Mouse (Mus musculus) lung, postnatal 0 days (tissue): Measurements from ENCODE around the gene Hoxb4. TPM values are rescaled to one million over a fixed set of nuclear protein-coding genes. Genes with fewer than 3 reads are reported as not detected.

Experiments
- ATAC-seq: fragments of 200-750 bp; cut with Nextera tagmentation; 2 replicates; pipeline ENCODE4 v1.8.0; 2017; ENCODE audit warnings: moderate library complexity
- DNase-seq: peaks from one replicate; pipeline ENCODE4 v3.0.0-alpha.2; 2016; ENCODE audit warnings: low spot score
- H3K27ac ChIP-seq: fragments of 300-500 bp; sonication (generic); 2 replicates; pipeline ENCODE4 v1.5.1; 2014; ENCODE audit warnings: antibody characterized with exemption, mild to moderate bottlenecking, low read length, mixed read lengths
- H3K27me3 ChIP-seq: fragments of 300-500 bp; sonication (generic); replicated peaks from 2 replicates; pipeline ENCODE4 v1.6.1; 2014; ENCODE audit warnings: low read length, mixed read lengths; ENCODE audit not compliant: insufficient read depth
- H3K36me3 ChIP-seq: fragments of 300-500 bp; sonication (generic); 2 replicates; pipeline ENCODE4 v1.6.1; 2014; ENCODE audit warnings: low read length, mixed read lengths; ENCODE audit not compliant: insufficient read depth
- H3K4me1 ChIP-seq: fragments of 300-500 bp; sonication (generic); 2 replicates; pipeline ENCODE4 v1.6.1; 2014; ENCODE audit warnings: antibody characterized with exemption, low read depth, low read length, mixed read lengths; ENCODE audit not compliant: insufficient read depth
- H3K4me2 ChIP-seq: fragments of 300-500 bp; sonication (generic); replicated peaks from 2 replicates; pipeline ENCODE4 v1.6.1; 2014; ENCODE audit warnings: low read depth, mild to moderate bottlenecking, low read length, moderate library complexity, mixed read lengths
- H3K4me3 ChIP-seq: fragments of 300-500 bp; sonication (generic); 2 replicates; pipeline ENCODE4 v1.5.1; 2014; ENCODE audit warnings: low read depth, low read length
- H3K9ac ChIP-seq: fragments of 300-500 bp; sonication (generic); replicated peaks from 2 replicates; pipeline ENCODE4 v1.6.1; 2014; ENCODE audit warnings: low read depth, mild to moderate bottlenecking
- H3K9me3 ChIP-seq: fragments of 300-500 bp; sonication (generic); 2 replicates; pipeline ENCODE4 v1.6.1; 2016; ENCODE audit warnings: low read length, mixed read lengths
- CTCF ChIP-seq: IDR thresholded peaks from 2 replicates; pipeline ENCODE4 v1.5.1; 2016; ENCODE audit warnings: antibody characterized with exemption, mild to moderate bottlenecking
- EP300 ChIP-seq: IDR thresholded peaks from 2 replicates; pipeline ENCODE4 v1.6.1; 2016; ENCODE audit warnings: antibody characterized with exemption, mild to moderate bottlenecking, control low read depth
- WGBS: fragments of 180-500 bp; shearing (Covaris S2); extraction: QIAGEN DNeasy Blood & Tissue Kit; methylation state at CpG from one replicate; pipeline ENCODE4 v1.1.7; 2014; 5-methylcytosine and 5-hydroxymethylcytosine counted together
- polyA plus RNA-seq: library from polyadenylated mRNA; unstranded; fragments of >200 nt; fragmentation: Nextera tagmentation; extraction: Ambion mirVana; gene quantifications from 2 replicates; pipeline ENCODE4 v1.2.1, GENCODE M21; 2015

The Hoxb4 gene
- polyA plus RNA-seq, 1 experiment from 2014 or later, result 2.6 TPM

- H3K27ac ChIP-seq, result peak overlapping the region; percentile 22; the same call in 1 of the 2 replicates
These were observed 36.3 kb downstream of the Hoxb4 start for GRCm38 (mm10) chr11:96354376-96354775.

GRCm38 (mm10) chr11:96354801-96355311 lies 36.8 kb downstream of the Hoxb4 start:
- peak overlapping the region; percentile 63 for H3K4me2 ChIP-seq
- 0 out of 2 replicates have a peak overlapping the region, but pooled peaks have one; percentile 22 for H3K27ac ChIP-seq
- DNase-seq (no peak), ATAC-seq (no peak)
- peak overlapping the region; percentile 58 for H3K4me3 ChIP-seq
- no peaks in the 10 kb centered on the region for H3K9me3 ChIP-seq
- H3K27me3 ChIP-seq, result peaks cover 7% of the 10 kb centered on the region; the same call in 1 of the 2 replicates
- H3K9ac ChIP-seq, result peak overlapping the region; percentile 2
- 17% methylated on average over 9 of the region's 9 CpGs for WGBS
- TF ChIP-seq EP300, result no peak
- no peak for TF ChIP-seq CTCF
- H3K4me1 ChIP-seq, result peaks cover 3% of the 10 kb centered on the region; the same call in 1 of the 2 replicates
- no peaks in the 10 kb centered on the region for H3K36me3 ChIP-seq

More at GRCm38 (mm10) chr11:96354376-96354775, 36.3 kb downstream of the Hoxb4 start:
- peak overlapping the region; percentile 63 for H3K4me2 ChIP-seq
- 6% methylated on average over 25 of the region's 25 CpGs for WGBS
- DNase-seq (no peak), ATAC-seq (no peak)
- no peaks in the 10 kb centered on the region for H3K36me3 ChIP-seq
- H3K4me3 ChIP-seq, result peak overlapping the region; percentile 58
- H3K27me3 ChIP-seq, result peaks cover 7% of the 10 kb centered on the region; the same call in 1 of the 2 replicates
- no peaks in the 10 kb centered on the region for H3K9me3 ChIP-seq
- peaks cover 3% of the 10 kb centered on the region; the same call in 1 of the 2 replicates for H3K4me1 ChIP-seq
- peak overlapping the region; percentile 2 for H3K9ac ChIP-seq
- TF ChIP-seq EP300 (no peak), CTCF (no peak)

- H3K9ac ChIP-seq, result no peak overlapping the region
- H3K4me3 ChIP-seq, result no peak overlapping the region
- ATAC-seq (no peak), DNase-seq (no peak)
- no peaks in the 10 kb centered on the region for H3K9me3 ChIP-seq
- peaks cover 22% of the 10 kb centered on the region; the same call in 1 of the 2 replicates for H3K27me3 ChIP-seq
- no peak for TF ChIP-seq EP300
- TF ChIP-seq CTCF, result no peak
- H3K4me2 ChIP-seq, result no peak overlapping the region
- H3K27ac ChIP-seq, result no peak overlapping the region
- WGBS, result 20% methylated on average over 5 of the region's 5 CpGs
- peaks cover 7% of the 10 kb centered on the region; the same call in 1 of the 2 replicates for H3K4me1 ChIP-seq
- no peaks in the 10 kb centered on the region for H3K36me3 ChIP-seq
These were observed 45.7 kb downstream of the Hoxb4 start for GRCm38 (mm10) chr11:96363807-96364206.

- Histone ChIP-seq H3K4me2 (peak within 1 kb of the TSS; percentile 36), H3K27me3 (peaks cover 22% of the 10 kb centered on the region; the same call in 1 of the 2 replicates), H3K9me3 (no peaks in the 10 kb centered on the region), H3K4me3 (peak within 1 kb of the TSS; percentile 20), H3K36me3 (no peaks in the 10 kb centered on the region), H3K4me1 (peaks cover 7% of the 10 kb centered on the region; the same call in 1 of the 2 replicates), H3K9ac (no peak within 1 kb of the TSS), H3K27ac (no peak within 1 kb of the TSS)
- 24% methylated on average over 26 of the region's 26 CpGs for WGBS
- DNase-seq, result no peak
- no peak for ATAC-seq
- TF ChIP-seq EP300 (no peak), CTCF (no peak)
These were observed 47.5 kb downstream of the Hoxb4 start, which contains the start of gene Hoxb1 for GRCm38 (mm10) chr11:96365441-96366091. Gene Hoxb1, plus strand, starts transcription at chr11:96365752.

GRCm38 (mm10) chr11:96366092-96367041 lies 48.3 kb downstream of the Hoxb4 start:
- peaks cover 22% of the 10 kb centered on the region; the same call in 1 of the 2 replicates for H3K27me3 ChIP-seq
- H3K4me3 ChIP-seq, result peak overlapping the region; percentile 20
- H3K9ac ChIP-seq, result no peak overlapping the region
- ATAC-seq (peak; percentile 76), DNase-seq (peak; percentile 65)
- no peak overlapping the region for H3K27ac ChIP-seq
- H3K9me3 ChIP-seq, result no peaks in the 10 kb centered on the region
- H3K4me2 ChIP-seq, result peak overlapping the region; percentile 36
- WGBS, result 9% methylated on average over 47 of the region's 47 CpGs
- peaks cover 7% of the 10 kb centered on the region; the same call in 1 of the 2 replicates for H3K4me1 ChIP-seq
- no peaks in the 10 kb centered on the region for H3K36me3 ChIP-seq
- no peak for TF ChIP-seq EP300
- TF ChIP-seq CTCF, result peak; percentile 33

GRCm38 (mm10) chr11:96367141-96367540 lies 49.1 kb downstream of the Hoxb4 start:
- H3K4me1 ChIP-seq, result peaks cover 7% of the 10 kb centered on the region; the same call in 1 of the 2 replicates
- no peak overlapping the region for H3K27ac ChIP-seq
- ATAC-seq (no peak), DNase-seq (no peak)
- no peaks in the 10 kb centered on the region for H3K36me3 ChIP-seq
- peaks cover 22% of the 10 kb centered on the region; the same call in 1 of the 2 replicates for H3K27me3 ChIP-seq
- no peak overlapping the region for H3K9ac ChIP-seq
- WGBS, result 58% methylated on average over 6 of the region's 6 CpGs
- H3K4me2 ChIP-seq, result no peak overlapping the region
- TF ChIP-seq CTCF (no peak), EP300 (no peak)
- no peak overlapping the region for H3K4me3 ChIP-seq
- no peaks in the 10 kb centered on the region for H3K9me3 ChIP-seq
